Mouse (Mus musculus): ENCODE data around the gene Morf4l2. TPM values are rescaled to one million over a fixed set of nuclear protein-coding genes. Genes with fewer than 3 reads are reported as not detected.
"Not testable (repeated sequence)": the region's sequence is repeated elsewhere in the genome, so short reads cannot be mapped to it uniquely, and the experiment has no call there.

The Morf4l2 gene
- polyA plus RNA-seq, 1 experiment from 2014 or later, result 541 TPM

GRCm38 (mm10) chrX:136740791-136741650 lies 2.5 kb downstream of the Morf4l2 start:
- peak overlapping the region; percentile 89 for H3K27ac ChIP-seq
- H3K9me3 ChIP-seq, result no peaks in the 10 kb centered on the region
- peak; percentile 98 for DNase-seq (ENCODE audit: low spot score)
- H3K36me3 ChIP-seq, result peaks cover 16% of the 10 kb centered on the region; the same call in 1 of the 2 replicates
- no peaks in the 10 kb centered on the region for H3K27me3 ChIP-seq (ENCODE audit: insufficient read depth, poor library complexity, severe bottlenecking)
- H3K4me1 ChIP-seq, result no peaks in the 10 kb centered on the region
- WGBS, result 19% methylated on average over 39 of the region's 39 CpGs
- peak overlapping the region; percentile 60 for H3K4me3 ChIP-seq

DNA sequence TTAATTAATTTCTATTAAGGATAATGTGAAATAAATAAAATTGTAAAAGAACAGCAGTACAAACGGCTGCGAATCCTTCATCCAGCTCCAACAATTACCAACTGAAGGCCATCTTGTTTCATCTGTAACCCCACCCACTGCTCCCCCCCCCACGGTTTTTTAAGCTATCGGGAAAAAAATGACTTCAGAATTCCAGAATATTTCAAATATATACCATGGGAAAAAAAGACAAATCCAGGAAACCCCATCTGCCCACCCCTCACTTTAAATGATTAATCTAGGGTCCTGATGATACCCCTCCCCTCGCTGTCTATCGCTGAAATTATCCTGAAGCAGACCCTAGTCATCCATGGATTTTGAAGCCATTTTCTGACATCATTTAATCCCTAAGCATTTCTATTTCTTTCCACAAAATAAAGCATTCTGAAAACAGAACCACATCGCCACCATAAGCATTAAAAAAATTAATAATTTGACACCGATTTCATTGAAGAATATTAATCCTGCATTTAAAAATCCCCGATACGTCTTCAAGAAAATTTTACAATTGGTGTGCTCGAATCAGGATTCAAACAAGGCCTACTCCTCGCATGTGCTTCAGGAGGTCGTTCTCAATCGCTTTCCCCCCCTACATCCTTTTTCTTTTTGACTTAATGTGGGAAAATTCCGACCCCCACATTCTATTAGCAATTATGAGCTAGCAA lies 3.3 kb downstream of the Morf4l2 start:
- DNase-seq (ENCODE audit: low spot score), result no peak
- H3K4me1 ChIP-seq, result no peaks in the 10 kb centered on the region
- H3K9me3 ChIP-seq, result no peaks in the 10 kb centered on the region
- peaks cover 18% of the 10 kb centered on the region; the same call in 1 of the 2 replicates for H3K36me3 ChIP-seq
- H3K27me3 ChIP-seq (ENCODE audit: insufficient read depth, poor library complexity, severe bottlenecking), result no peaks in the 10 kb centered on the region
- WGBS, result 14% methylated on average over 15 of the region's 15 CpGs
- peak overlapping the region; percentile 60 for H3K4me3 ChIP-seq
- H3K27ac ChIP-seq, result peak overlapping the region; percentile 87

DNA sequence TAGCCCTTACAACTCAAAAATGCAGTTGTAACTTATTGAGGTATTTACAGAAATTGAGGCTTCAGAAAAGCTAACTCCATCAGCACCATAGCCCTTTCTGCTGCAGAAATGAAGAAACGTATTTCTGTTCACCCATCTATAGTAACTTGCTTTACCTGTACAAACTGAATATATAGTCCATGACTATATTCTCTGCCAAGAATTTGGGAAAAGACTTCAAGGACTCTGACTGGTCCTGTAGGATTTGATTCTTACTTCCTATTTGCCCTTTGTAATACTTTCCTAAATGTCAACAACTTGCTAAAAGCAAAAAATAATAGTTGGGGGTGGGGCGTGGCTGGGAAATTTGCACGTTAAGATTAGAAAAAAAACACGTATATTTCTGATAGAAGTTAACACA lies 11.5 kb downstream of the Morf4l2 start:
- WGBS, result 81% methylated on average over 4 of the region's 4 CpGs
- H3K4me3 ChIP-seq, result no peak overlapping the region
- H3K27ac ChIP-seq, result no peak overlapping the region
- no peaks in the 10 kb centered on the region for H3K9me3 ChIP-seq
- DNase-seq (ENCODE audit: low spot score), result no peak
- H3K27me3 ChIP-seq (ENCODE audit: insufficient read depth, poor library complexity, severe bottlenecking), result no peaks in the 10 kb centered on the region
- no peaks in the 10 kb centered on the region for H3K4me1 ChIP-seq
- H3K36me3 ChIP-seq, result peaks cover 16% of the 10 kb centered on the region; the same call in 1 of the 2 replicates

- not testable (repeated sequence) for DNase-seq (ENCODE audit: low spot score); H3K27me3 ChIP-seq (ENCODE audit: insufficient read depth, poor library complexity, severe bottlenecking); H3K27ac ChIP-seq; H3K4me1 ChIP-seq; H3K9me3 ChIP-seq; H3K4me3 ChIP-seq; H3K36me3 ChIP-seq
- WGBS, result 64% methylated on average over 3 of the region's 3 CpGs
These were observed 28.6 kb downstream of the Morf4l2 start for GRCm38 (mm10) chrX:136714742-136715474.

- no peaks in the 10 kb centered on the region for H3K36me3 ChIP-seq
- H3K27me3 ChIP-seq (ENCODE audit: insufficient read depth, poor library complexity, severe bottlenecking), result no peaks in the 10 kb centered on the region
- peak overlapping the region; percentile 88 for H3K27ac ChIP-seq
- peak overlapping the region; percentile 63 for H3K4me3 ChIP-seq
- no peaks in the 10 kb centered on the region for H3K9me3 ChIP-seq
- peak; percentile 72 for DNase-seq (ENCODE audit: low spot score)
- 25% methylated on average over 14 of the region's 14 CpGs for WGBS
- H3K4me1 ChIP-seq, result no peaks in the 10 kb centered on the region
These were observed 34.7 kb downstream of the Morf4l2 start for GRCm38 (mm10) chrX:136708782-136709181.

GRCm38 (mm10) chrX:136708168-136708681 lies 35.3 kb downstream of the Morf4l2 start:
- no peaks in the 10 kb centered on the region for H3K4me1 ChIP-seq
- peak overlapping the region; percentile 88 for H3K27ac ChIP-seq
- WGBS, result 17% methylated on average over 18 of the region's 18 CpGs
- H3K36me3 ChIP-seq, result no peaks in the 10 kb centered on the region
- DNase-seq (ENCODE audit: low spot score), result peak; percentile 76
- H3K9me3 ChIP-seq, result no peaks in the 10 kb centered on the region
- H3K4me3 ChIP-seq, result peak overlapping the region; percentile 63
- H3K27me3 ChIP-seq (ENCODE audit: insufficient read depth, poor library complexity, severe bottlenecking), result no peaks in the 10 kb centered on the region

DNA sequence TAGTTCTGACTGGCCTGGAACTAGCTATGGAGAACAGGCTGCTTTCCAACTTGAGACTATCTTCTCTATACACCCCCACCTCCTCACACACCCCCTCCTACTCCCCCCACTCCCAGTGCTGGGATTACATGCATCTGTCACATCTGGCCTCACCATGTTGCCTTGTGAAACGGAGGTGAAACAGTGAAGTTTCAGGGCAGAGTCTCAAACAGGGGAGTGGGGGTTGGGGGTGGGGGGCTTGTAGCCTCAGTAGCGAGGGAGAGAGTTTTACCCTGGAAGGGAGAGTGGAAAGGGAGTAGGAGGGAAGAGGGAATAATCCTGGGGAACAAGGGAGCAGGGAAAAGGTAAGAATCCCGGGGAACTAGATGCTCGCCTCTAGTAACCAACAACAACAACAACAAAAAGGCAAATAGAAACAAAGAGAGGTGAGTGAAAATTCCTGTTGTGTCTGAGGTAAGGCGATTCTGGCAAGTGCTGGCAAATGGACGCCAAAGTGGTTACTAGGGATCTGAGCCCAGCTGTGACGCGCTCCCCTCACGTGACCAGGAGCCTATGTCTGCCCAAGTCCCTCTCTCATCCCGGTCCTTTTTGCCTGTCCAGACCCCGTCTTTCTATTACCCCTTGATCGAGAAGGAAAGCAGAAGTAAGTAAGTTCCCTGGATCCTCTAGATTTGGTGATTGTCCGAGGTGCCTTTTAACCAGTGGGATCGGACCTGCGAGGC lies 35.9 kb downstream of the Morf4l2 start, which contains the start of gene Tceal1:
Gene Tceal1, plus strand, starts transcription at position 537 of the 722 bp plus-strand sequence.
- Histone ChIP-seq H3K27me3 (ENCODE audit: insufficient read depth, poor library complexity, severe bottlenecking) (no peaks in the 10 kb centered on the region), H3K9me3 (no peaks in the 10 kb centered on the region), H3K36me3 (no peaks in the 10 kb centered on the region), H3K4me1 (no peaks in the 10 kb centered on the region), H3K27ac (peak within 1 kb of the TSS; percentile 88), H3K4me3 (peak within 1 kb of the TSS; percentile 63)
- peak; percentile 86 for DNase-seq (ENCODE audit: low spot score)
- 23% methylated on average over 15 of the region's 15 CpGs for WGBS

DNA sequence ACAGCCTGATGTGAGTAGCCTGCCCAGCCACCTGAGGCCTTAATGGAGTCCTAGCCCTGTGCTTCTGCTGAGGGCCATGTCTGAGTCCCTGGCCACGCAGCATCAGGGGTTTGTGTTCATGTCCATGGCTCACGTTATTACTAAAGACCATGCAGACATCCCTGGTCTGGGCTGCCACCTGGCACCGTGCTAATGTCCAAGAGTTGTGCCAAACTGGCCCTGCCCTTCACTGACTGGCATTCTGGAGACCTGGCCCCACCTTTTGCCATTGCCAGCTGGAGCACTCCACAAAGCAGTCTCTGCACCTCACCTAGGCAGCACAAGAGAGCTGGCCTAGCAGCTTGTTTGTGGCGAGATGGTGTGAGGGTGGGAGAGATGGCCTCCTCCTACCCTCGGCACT lies 50.3 kb downstream of the Morf4l2 start:
- H3K27ac ChIP-seq, result no peak overlapping the region
- WGBS, result 75% methylated on average over 5 of the region's 5 CpGs

DNA sequence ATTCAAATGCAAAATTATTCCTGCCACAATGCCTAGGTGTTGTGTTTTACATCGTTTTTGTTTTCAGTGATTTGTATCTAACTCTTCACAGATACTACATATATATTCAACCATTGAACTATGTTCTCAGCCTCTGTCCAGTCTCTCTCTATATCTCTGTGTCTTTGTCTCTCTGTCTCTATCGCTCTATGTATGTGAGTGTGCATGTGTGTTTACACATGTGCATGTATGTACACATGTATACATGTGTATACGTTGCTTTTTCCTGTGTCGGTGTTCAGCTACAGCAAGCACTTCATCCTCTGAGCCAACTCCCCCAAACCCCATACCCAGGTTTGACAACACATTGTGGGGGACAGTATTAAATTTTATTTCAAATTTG lies 51.2 kb downstream of the Morf4l2 start:
- Histone ChIP-seq H3K4me1 (no peaks in the 10 kb centered on the region), H3K27ac (no peak overlapping the region), H3K9me3 (no peaks in the 10 kb centered on the region), H3K27me3 (ENCODE audit: insufficient read depth, poor library complexity, severe bottlenecking) (no peaks in the 10 kb centered on the region), H3K36me3 (no peaks in the 10 kb centered on the region), H3K4me3 (no peak overlapping the region)
- 86% methylated on average over 4 of the region's 4 CpGs for WGBS
- DNase-seq (ENCODE audit: low spot score), result no peak

More for the DNA sequence above, 50.3 kb downstream of the Morf4l2 start:
- H3K36me3 ChIP-seq, result no peaks in the 10 kb centered on the region
- no peaks in the 10 kb centered on the region for H3K27me3 ChIP-seq (ENCODE audit: insufficient read depth, poor library complexity, severe bottlenecking)
- no peak overlapping the region for H3K4me3 ChIP-seq
- H3K9me3 ChIP-seq, result no peaks in the 10 kb centered on the region
- DNase-seq (ENCODE audit: low spot score), result no peak
- H3K4me1 ChIP-seq, result no peaks in the 10 kb centered on the region

- not testable (repeated sequence) for DNase-seq (ENCODE audit: low spot score); H3K4me1 ChIP-seq; H3K36me3 ChIP-seq; H3K4me3 ChIP-seq; H3K27me3 ChIP-seq (ENCODE audit: insufficient read depth, poor library complexity, severe bottlenecking); H3K9me3 ChIP-seq; H3K27ac ChIP-seq
- 58% methylated on average over 3 of the region's 3 CpGs for WGBS
These were observed 51.7 kb downstream of the Morf4l2 start for GRCm38 (mm10) chrX:136691606-136692293.

Data from heart, embryonic 10.5 days (tissue).